ENCODE assay signal across 24 mouse cellular contexts in genomic region chr1:87824420-87824995, GRCm38 (mm10). TPM values are rescaled to one million over a fixed set of nuclear protein-coding genes. Genes with fewer than 3 reads are reported as not detected.
DNase-seq lines count a peak whose midpoint lies in the region; ATAC-seq and TF ChIP-seq lines count a peak whose summit lies in the region.
"Had no signal": no experiment of that assay in that cellular context is flagged by ENCODE, and none has a peak within 500 bp of the region (broad histone marks: within the 10 kb centered on the region; RNA-seq: fewer than 3 reads in every experiment).

No protein-coding gene starts in this region.

- 90% methylated on average over 10 of the region's 10 CpGs for WGBS in midbrain, postnatal 0 days

- H3K9ac ChIP-seq in midbrain, postnatal 0 days (replicated peaks; ENCODE audit: low read length, poor library complexity, severe bottlenecking), result no peak overlapping the region
- H3K9ac ChIP-seq: embryonic facial prominence, embryonic 12.5 days; embryonic facial prominence, embryonic 15.5 days; forebrain, postnatal 0 days; heart, embryonic 13.5 days; hindbrain, embryonic 12.5 days; hindbrain, embryonic 15.5 days; intestine, embryonic 15.5 days had no signal

- H3K27me3 ChIP-seq in midbrain, postnatal 0 days (ENCODE audit: insufficient read depth, low read length), result no peaks in the 10 kb centered on the region
- H3K27me3 ChIP-seq: embryonic facial prominence, embryonic 12.5 days; embryonic facial prominence, embryonic 15.5 days; heart, embryonic 13.5 days; hindbrain, embryonic 12.5 days; hindbrain, embryonic 15.5 days; intestine, embryonic 15.5 days; Patski had no signal

- TF ChIP-seq CTCF in midbrain, postnatal 0 days (IDR thresholded peaks at IDR 0.05), result no peak

- no peak overlapping the region for H3K4me2 ChIP-seq in midbrain, postnatal 0 days (ENCODE audit: low read depth, low read length, poor library complexity, severe bottlenecking)
- H3K4me2 ChIP-seq: embryonic facial prominence, embryonic 12.5 days; embryonic facial prominence, embryonic 15.5 days; heart, embryonic 13.5 days; hindbrain, embryonic 12.5 days; hindbrain, embryonic 15.5 days; intestine, embryonic 15.5 days had no signal

- H3K27ac ChIP-seq in midbrain, postnatal 0 days (ENCODE audit: low read depth, low read length), result no peak overlapping the region
- H3K27ac ChIP-seq: embryonic facial prominence, embryonic 12.5 days; embryonic facial prominence, embryonic 15.5 days; gastrocnemius, adult 2 months; heart, adult 2 months; heart, embryonic 10.5 days; heart, embryonic 13.5 days; hindbrain, embryonic 12.5 days; hindbrain, embryonic 15.5 days; intestine, embryonic 15.5 days had no signal

- no peaks in the 10 kb centered on the region for H3K4me1 ChIP-seq in midbrain, postnatal 0 days (ENCODE audit: insufficient read depth, low read length)
- H3K4me1 ChIP-seq: embryonic facial prominence, embryonic 15.5 days; hindbrain, embryonic 15.5 days had no signal

- H3K4me3 ChIP-seq in midbrain, postnatal 0 days (ENCODE audit: low read depth, low read length), result no peak overlapping the region
- H3K4me3 ChIP-seq: embryonic facial prominence, embryonic 12.5 days; embryonic facial prominence, embryonic 15.5 days; gastrocnemius, adult 2 months; heart, adult 2 months; heart, embryonic 10.5 days; heart, embryonic 13.5 days; hindbrain, embryonic 12.5 days; hindbrain, embryonic 15.5 days; intestine, embryonic 15.5 days had no signal

- no peaks in the 10 kb centered on the region for H3K36me3 ChIP-seq in midbrain, postnatal 0 days (ENCODE audit: insufficient read depth, low read length)
- H3K36me3 ChIP-seq: embryonic facial prominence, embryonic 12.5 days; embryonic facial prominence, embryonic 15.5 days; heart, embryonic 10.5 days; heart, embryonic 13.5 days; hindbrain, embryonic 12.5 days; hindbrain, embryonic 15.5 days; intestine, embryonic 15.5 days had no signal

- no peaks in the 10 kb centered on the region for H3K9me3 ChIP-seq in midbrain, postnatal 0 days (ENCODE audit: low read length)
- H3K9me3 ChIP-seq: embryonic facial prominence, embryonic 12.5 days; embryonic facial prominence, embryonic 15.5 days; heart, embryonic 10.5 days; heart, embryonic 13.5 days; hindbrain, embryonic 12.5 days; hindbrain, embryonic 15.5 days; intestine, embryonic 15.5 days had no signal

- ATAC-seq in CD4-positive, CD25-positive, alpha-beta regulatory T cell, adult 4 months, result no peak
- peak; percentile 46; the same call in 1 of the 2 replicates for ATAC-seq in granulocyte monocyte progenitor cell, adult 5-6 weeks (replicated peaks; ENCODE audit: poor library complexity, severe bottlenecking)
- 0 out of 2 replicates have a peak, but pooled peaks have one; percentile 22 for ATAC-seq in megakaryocyte progenitor cell, adult 5-6 weeks (replicated peaks; ENCODE audit: poor library complexity)
- no peak for ATAC-seq in midbrain, postnatal 0 days (ENCODE audit: low FRiP score)
- ATAC-seq: forebrain, embryonic 14.5 days; forebrain, postnatal 0 days; intestine, embryonic 15.5 days; Patski had no signal

- peak; percentile 29 for DNase-seq in CD4-positive, CD25-positive, alpha-beta regulatory T cell, adult 2 months (ENCODE audit: low read depth, low spot score)
- DNase-seq in kidney, postnatal 4 days, result no peak
- DNase-seq in midbrain, postnatal 0 days (ENCODE audit: low spot score), result no peak
- DNase-seq: adrenal gland, postnatal 10 days; adrenal gland, postnatal 36 days; cerebellum, adult 18-20 months; cerebellum, adult 9-10 months; cerebellum, postnatal 14 days; forebrain, postnatal 0 days; gastrocnemius, adult 2 months; gastrocnemius, postnatal 14 days; heart, adult 2 months had no signal

RNA-seq across cellular contexts. Expression of gene Sag, which starts 21.0 kb away (rescaled TPM):
- polyA plus RNA-seq in CD4-positive, CD25-positive, alpha-beta regulatory T cell, adult 4 months (2017; shearing (Covaris generic)), result 1 to 10 TPM; 6.2 to 6.4 TPM
- total RNA-seq in granulocyte monocyte progenitor cell, adult 5-6 weeks (2014; fragmentation: Nextera tagmentation), result 1.6 and 2.8 TPM in 2 replicates
- 0.39 and 0.57 TPM in 2 replicates for total RNA-seq in granulocyte monocyte progenitor cell, adult 5-6 weeks (2017)
- 0.46 and 0.62 TPM in 2 replicates for total RNA-seq in megakaryocyte progenitor cell, adult 5-6 weeks (2015)
- 0.14 and 0.25 TPM in 2 replicates for total RNA-seq in megakaryocyte progenitor cell, adult 5-6 weeks (2017)
- total RNA-seq in midbrain, postnatal 0 days (2014; rRNA removed), result not detected in 2 replicates
- polyA plus RNA-seq in midbrain, postnatal 0 days (2015; fragmentation: Nextera tagmentation; extraction: Ambion mirVana), result 1.2 and 1.9 TPM in 2 replicates

RNA-seq across cellular contexts. Expression of gene Dgkd, which starts 28.6 kb away (rescaled TPM):
- 10 to 100 TPM; 38.7 to 57.0 TPM for polyA plus RNA-seq in CD4-positive, CD25-positive, alpha-beta regulatory T cell, adult 4 months (2017; shearing (Covaris generic))
- total RNA-seq in granulocyte monocyte progenitor cell, adult 5-6 weeks (2014; fragmentation: Nextera tagmentation), result 71.4 and 92.2 TPM in 2 replicates
- 44.7 and 53.7 TPM in 2 replicates for total RNA-seq in granulocyte monocyte progenitor cell, adult 5-6 weeks (2017)
- total RNA-seq in megakaryocyte progenitor cell, adult 5-6 weeks (2015), result 43.0 and 45.0 TPM in 2 replicates
- total RNA-seq in megakaryocyte progenitor cell, adult 5-6 weeks (2017), result 44.3 and 46.7 TPM in 2 replicates
- total RNA-seq in midbrain, postnatal 0 days (2014; rRNA removed), result 75.1 and 77.5 TPM in 2 replicates
- polyA plus RNA-seq in midbrain, postnatal 0 days (2015; fragmentation: Nextera tagmentation; extraction: Ambion mirVana), result 36.6 and 38.2 TPM in 2 replicates

Comparison
In these comparisons a context has a peak if more than half of its experiments do, and no peak if none do; other contexts are left out.
1. ATAC-seq: peak in granulocyte monocyte progenitor cell, adult 5-6 weeks (single experiment) and megakaryocyte progenitor cell, adult 5-6 weeks (single experiment); none in CD4-positive, CD25-positive, alpha-beta regulatory T cell, adult 4 months (single experiment) and midbrain, postnatal 0 days (single experiment).